Mouse (Mus musculus): ENCODE results near the gene Col2a1. TPM values are rescaled to one million over a fixed set of nuclear protein-coding genes. Genes with fewer than 3 reads are reported as not detected.

Gene Col2a1
- polyA plus RNA-seq, 1 experiment from 2014 or later, result 0.05 TPM

GRCm38 (mm10) chr15:98042508-98042907 is 38.0 kb upstream of the Col2a1 start:
- Histone ChIP-seq H3K4me2 (replicated peaks; ENCODE audit: low read depth) (no peak overlapping the region), H3K27ac (replicated peaks) (no peak overlapping the region), H3K4me1 (replicated peaks; ENCODE audit: control insufficient read depth, insufficient read depth) (no peaks in the 10 kb centered on the region), H3K4me3 (ENCODE audit: low read depth, low read length) (no peak overlapping the region), H3K27me3 (ENCODE audit: control insufficient read depth, insufficient read depth, low read length) (no peaks in the 10 kb centered on the region), H3K9me3 (ENCODE audit: control insufficient read depth, low read length) (no peaks in the 10 kb centered on the region), H3K9ac (ENCODE audit: low read length) (no peak overlapping the region), H3K36me3 (ENCODE audit: control insufficient read depth, insufficient read depth, low read length) (peaks cover 37% of the 10 kb centered on the region)
- DNase-seq (ENCODE audit: low spot score) (no peak), ATAC-seq (ENCODE audit: low FRiP score, low TSS enrichment) (no peak)
- TF ChIP-seq EP300 (optimal IDR thresholded peaks at IDR 0.05) (no peak), CTCF (IDR thresholded peaks at IDR 0.05; ENCODE audit: low read depth) (no peak)
- WGBS, result 88% methylated on average over 12 of the region's 12 CpGs

DNA sequence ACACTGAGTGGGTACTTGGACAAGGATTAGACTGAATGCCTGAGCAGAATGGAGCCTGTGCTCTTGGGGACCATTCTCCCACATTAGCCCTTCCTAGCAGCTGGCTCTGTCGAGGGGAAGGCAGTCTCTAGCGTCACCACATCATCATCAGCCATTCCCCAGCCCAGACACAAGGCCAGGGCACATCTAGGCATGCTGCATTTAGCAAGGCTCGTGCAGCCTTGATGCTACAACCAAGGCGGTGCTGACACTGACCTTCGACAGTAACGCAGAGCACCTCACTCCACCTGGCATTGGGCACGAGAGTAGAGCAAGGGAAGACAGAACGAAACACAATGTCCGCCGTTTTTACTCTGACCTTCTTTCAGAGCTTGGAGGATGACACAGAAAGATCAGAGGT is 35.2 kb upstream of the Col2a1 start:
- H3K4me1 ChIP-seq (replicated peaks; ENCODE audit: control insufficient read depth, insufficient read depth), result no peaks in the 10 kb centered on the region
- H3K9me3 ChIP-seq (ENCODE audit: control insufficient read depth, low read length), result no peaks in the 10 kb centered on the region
- TF ChIP-seq EP300 (optimal IDR thresholded peaks at IDR 0.05), result no peak
- no peak for TF ChIP-seq CTCF (IDR thresholded peaks at IDR 0.05; ENCODE audit: low read depth)
- 90% methylated on average over 10 of the region's 10 CpGs for WGBS
- no peak overlapping the region for H3K9ac ChIP-seq (ENCODE audit: low read length)
- H3K36me3 ChIP-seq (ENCODE audit: control insufficient read depth, insufficient read depth, low read length), result peaks cover 26% of the 10 kb centered on the region
- no peak overlapping the region for H3K27ac ChIP-seq (replicated peaks)
- no peak overlapping the region for H3K4me2 ChIP-seq (replicated peaks; ENCODE audit: low read depth)
- no peaks in the 10 kb centered on the region for H3K27me3 ChIP-seq (ENCODE audit: control insufficient read depth, insufficient read depth, low read length)
- H3K4me3 ChIP-seq (ENCODE audit: low read depth, low read length), result no peak overlapping the region
- ATAC-seq (ENCODE audit: low FRiP score, low TSS enrichment) (no peak), DNase-seq (ENCODE audit: low spot score) (no peak)

DNA sequence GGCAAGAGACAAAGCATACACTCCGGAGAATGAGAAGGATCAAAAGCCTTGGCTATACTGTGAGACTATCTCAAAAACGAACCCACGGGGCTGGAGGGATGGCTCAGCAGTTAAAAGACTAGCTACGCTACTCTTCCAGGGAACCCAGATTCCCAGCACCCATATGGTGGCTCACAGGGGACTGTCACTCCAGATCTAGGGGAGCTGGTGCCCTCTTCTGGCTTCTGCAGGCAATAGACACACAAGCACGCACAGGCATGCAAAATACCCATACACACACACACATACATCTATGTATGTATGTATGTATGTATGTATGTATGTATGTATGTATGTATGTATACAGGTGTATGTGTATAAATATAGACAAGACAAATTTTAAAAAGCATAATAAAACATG is 32.1 kb upstream of the Col2a1 start:
- ATAC-seq (ENCODE audit: low FRiP score, low TSS enrichment), result no peak
- Histone ChIP-seq H3K27ac (replicated peaks) (no peak overlapping the region), H3K9me3 (ENCODE audit: control insufficient read depth, low read length) (no peaks in the 10 kb centered on the region), H3K27me3 (ENCODE audit: control insufficient read depth, insufficient read depth, low read length) (no peaks in the 10 kb centered on the region), H3K4me2 (replicated peaks; ENCODE audit: low read depth) (no peak overlapping the region), H3K4me3 (ENCODE audit: low read depth, low read length) (no peak overlapping the region), H3K4me1 (replicated peaks; ENCODE audit: control insufficient read depth, insufficient read depth) (no peaks in the 10 kb centered on the region), H3K36me3 (ENCODE audit: control insufficient read depth, insufficient read depth, low read length) (peaks cover 17% of the 10 kb centered on the region; the same call in 1 of the 2 replicates), H3K9ac (ENCODE audit: low read length) (no peak overlapping the region)
- peak; percentile 19; the same call in 1 of the 2 replicates for TF ChIP-seq CTCF (IDR thresholded peaks at IDR 0.05; ENCODE audit: low read depth)
- TF ChIP-seq EP300 (optimal IDR thresholded peaks at IDR 0.05), result no peak
- DNase-seq (ENCODE audit: low spot score), result no peak
- WGBS, result 96% methylated on average over 5 of the region's 5 CpGs

- H3K4me2 ChIP-seq (replicated peaks; ENCODE audit: low read depth), result no peak overlapping the region
- TF ChIP-seq EP300 (optimal IDR thresholded peaks at IDR 0.05) (no peak), CTCF (IDR thresholded peaks at IDR 0.05; ENCODE audit: low read depth) (no peak)
- H3K9ac ChIP-seq (ENCODE audit: low read length), result no peak overlapping the region
- DNase-seq (ENCODE audit: low spot score) (no peak), ATAC-seq (ENCODE audit: low FRiP score, low TSS enrichment) (no peak)
- H3K9me3 ChIP-seq (ENCODE audit: control insufficient read depth, low read length), result no peaks in the 10 kb centered on the region
- H3K4me1 ChIP-seq (replicated peaks; ENCODE audit: control insufficient read depth, insufficient read depth), result no peaks in the 10 kb centered on the region
- WGBS, result 37% methylated on average over 3 of the region's 3 CpGs
- peaks cover 9% of the 10 kb centered on the region; the same call in 1 of the 2 replicates for H3K36me3 ChIP-seq (ENCODE audit: control insufficient read depth, insufficient read depth, low read length)
- H3K4me3 ChIP-seq (ENCODE audit: low read depth, low read length), result no peak overlapping the region
- H3K27ac ChIP-seq (replicated peaks), result no peak overlapping the region
- H3K27me3 ChIP-seq (ENCODE audit: control insufficient read depth, insufficient read depth, low read length), result no peaks in the 10 kb centered on the region
Observed at GRCm38 (mm10) chr15:98035076-98035755, 30.7 kb upstream of the Col2a1 start.

DNA sequence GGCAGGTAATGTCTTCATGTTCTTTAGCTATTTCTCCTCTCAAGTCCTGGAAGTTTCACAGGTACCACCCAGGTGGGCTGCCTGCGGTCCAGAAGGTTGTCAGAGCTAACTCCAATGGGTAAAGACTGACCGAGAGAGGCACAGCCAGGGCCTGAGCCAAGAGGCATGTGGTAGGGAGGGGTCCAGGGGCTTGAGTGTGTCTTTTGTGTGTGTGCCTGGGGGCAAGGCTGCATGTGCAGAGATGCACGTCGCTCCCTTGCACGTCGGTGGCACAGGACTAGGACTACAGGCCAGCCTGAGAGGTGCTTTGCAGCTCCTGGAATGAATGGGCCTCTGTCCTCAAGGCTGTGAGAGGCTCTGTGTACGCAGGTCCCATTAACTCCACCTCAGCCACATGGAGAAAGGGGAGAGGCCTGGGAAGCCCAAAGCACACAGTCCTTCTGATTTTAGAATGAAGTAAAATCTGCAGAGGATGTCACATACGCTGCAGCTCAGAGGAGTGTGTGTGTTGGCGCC is 28.8 kb upstream of the Col2a1 start:
- Histone ChIP-seq H3K4me1 (replicated peaks; ENCODE audit: control insufficient read depth, insufficient read depth) (no peaks in the 10 kb centered on the region), H3K9me3 (ENCODE audit: control insufficient read depth, low read length) (no peaks in the 10 kb centered on the region), H3K36me3 (ENCODE audit: control insufficient read depth, insufficient read depth, low read length) (peaks cover 4% of the 10 kb centered on the region; the same call in 1 of the 2 replicates), H3K27ac (replicated peaks) (no peak overlapping the region), H3K27me3 (ENCODE audit: control insufficient read depth, insufficient read depth, low read length) (no peaks in the 10 kb centered on the region), H3K4me2 (replicated peaks; ENCODE audit: low read depth) (no peak overlapping the region), H3K4me3 (ENCODE audit: low read depth, low read length) (no peak overlapping the region), H3K9ac (ENCODE audit: low read length) (no peak overlapping the region)
- DNase-seq (ENCODE audit: low spot score) (no peak), ATAC-seq (ENCODE audit: low FRiP score, low TSS enrichment) (no peak)
- no peak for TF ChIP-seq EP300 (optimal IDR thresholded peaks at IDR 0.05)
- no peak for TF ChIP-seq CTCF (IDR thresholded peaks at IDR 0.05; ENCODE audit: low read depth)
- 74% methylated on average over 9 of the region's 9 CpGs for WGBS

DNA sequence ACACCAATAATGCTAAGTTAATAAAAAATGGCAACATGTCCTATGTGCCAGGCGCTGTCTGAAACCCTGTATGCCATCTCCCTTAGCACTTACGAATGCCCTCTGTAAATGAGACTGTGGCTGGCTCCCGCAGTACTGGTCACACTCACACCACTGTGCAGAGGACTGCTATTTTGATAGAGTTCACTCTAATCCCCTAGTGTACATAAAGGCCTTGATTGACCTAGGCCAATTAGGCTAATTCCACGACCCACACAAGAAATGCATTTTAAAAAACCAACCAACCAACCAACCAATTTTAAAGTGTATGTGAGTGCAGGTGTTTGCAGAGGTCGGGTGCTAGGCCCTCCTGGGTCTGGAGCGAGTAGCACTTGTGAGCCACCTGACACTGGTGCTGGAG is 25.3 kb upstream of the Col2a1 start:
- no peaks in the 10 kb centered on the region for H3K9me3 ChIP-seq (ENCODE audit: control insufficient read depth, low read length)
- no peaks in the 10 kb centered on the region; the same call in 1 of the 2 replicates for H3K4me1 ChIP-seq (replicated peaks; ENCODE audit: control insufficient read depth, insufficient read depth)
- H3K27me3 ChIP-seq (ENCODE audit: control insufficient read depth, insufficient read depth, low read length), result no peaks in the 10 kb centered on the region
- no peak for TF ChIP-seq CTCF (IDR thresholded peaks at IDR 0.05; ENCODE audit: low read depth)
- no peak for TF ChIP-seq EP300 (optimal IDR thresholded peaks at IDR 0.05)
- no peak overlapping the region for H3K27ac ChIP-seq (replicated peaks)
- ATAC-seq (ENCODE audit: low FRiP score, low TSS enrichment) (no peak), DNase-seq (ENCODE audit: low spot score) (no peak)
- no peak overlapping the region for H3K9ac ChIP-seq (ENCODE audit: low read length)
- 78% methylated on average over 6 of the region's 6 CpGs for WGBS
- no peaks in the 10 kb centered on the region for H3K36me3 ChIP-seq (ENCODE audit: control insufficient read depth, insufficient read depth, low read length)
- H3K4me2 ChIP-seq (replicated peaks; ENCODE audit: low read depth), result no peak overlapping the region
- H3K4me3 ChIP-seq (ENCODE audit: low read depth, low read length), result no peak overlapping the region

Measured in stomach, postnatal 0 days (tissue).